Mouse (Mus musculus) olfactory bulb, adult 2 months (tissue): Measurements from ENCODE around the gene Gm6309. TPM values are rescaled to one million over a fixed set of nuclear protein-coding genes. Genes with fewer than 3 reads are reported as not detected.
"Not testable (repeated sequence)": the region's sequence is repeated elsewhere in the genome, so short reads cannot be mapped to it uniquely, and the experiment has no call there.

ENCODE experiments used
- H3K27ac ChIP-seq: fragments of 200-500 bp; 2 replicates; pipeline ENCODE4 v1.5.1; 2012; ENCODE audit warnings: low read depth, low read length; ENCODE audit not compliant: insufficient read depth
- H3K4me1 ChIP-seq: fragments of 200-500 bp; 2 replicates; pipeline ENCODE4 v1.6.1; 2012; ENCODE audit warnings: low read length; ENCODE audit not compliant: control insufficient read depth, insufficient read depth
- H3K4me3 ChIP-seq: fragments of 200-500 bp; 2 replicates; pipeline ENCODE4 v1.5.1; 2012; ENCODE audit warnings: mild to moderate bottlenecking, low read depth, low read length, moderate library complexity; ENCODE audit not compliant: insufficient read depth
- CTCF ChIP-seq: fragments of 200-500 bp; IDR thresholded peaks from 2 replicates; pipeline ENCODE4 v1.5.1; 2012; ENCODE audit warnings: low read depth, mild to moderate bottlenecking, low read length, moderate library complexity; ENCODE audit not compliant: insufficient read depth
- POLR2A ChIP-seq: fragments of 200-500 bp; IDR thresholded peaks from 2 replicates; pipeline ENCODE4 v1.6.1; 2012; ENCODE audit warnings: mild to moderate bottlenecking, low read depth, low read length, moderate library complexity; ENCODE audit not compliant: insufficient read depth
- WGBS: fragments of 180-500 bp; shearing (Covaris S2); methylation state at CpG from one replicate; pipeline ENCODE4 v1.1.7; 2018; 5-methylcytosine and 5-hydroxymethylcytosine counted together
- polyA plus RNA-seq: library from polyadenylated mRNA; stranded (reverse); fragments of >200 nt; gene quantifications from 2 replicates; pipeline ENCODE4 v1.2.4, GENCODE M21; 2012; ENCODE audit warnings: low replicate concordance; ENCODE audit not compliant: missing spikeins, insufficient read depth, insufficient read length

The Gm6309 gene
- polyA plus RNA-seq, result not detected in 2 replicates

DNA sequence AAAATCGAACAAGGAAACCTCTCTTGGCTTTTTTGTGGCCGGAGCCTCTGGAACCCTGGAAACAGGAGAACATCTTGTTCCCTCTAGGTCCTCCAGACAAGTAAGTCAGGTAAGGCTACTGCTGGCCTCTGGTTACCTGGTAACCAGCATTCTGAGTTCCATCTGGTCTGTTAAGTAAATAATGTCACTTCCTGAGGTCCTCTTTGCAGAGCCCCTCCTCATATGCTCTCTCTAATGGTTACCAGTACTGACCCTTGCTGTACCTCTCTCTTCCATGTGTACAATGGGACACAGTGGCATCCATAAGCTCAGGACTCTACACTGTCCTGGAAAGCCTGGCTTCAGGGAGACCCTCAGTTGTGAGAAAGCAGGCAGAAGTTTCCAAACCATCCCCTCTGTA lies at the start of gene Gm6309:
TSS of gene Gm6309 (minus strand) at position 101 of the 400 bp plus-strand sequence.
- not testable (repeated sequence) for H3K27ac ChIP-seq, H3K4me1 ChIP-seq, H3K4me3 ChIP-seq
- WGBS, result 66% methylated on average over 2 of the region's 2 CpGs

DNA sequence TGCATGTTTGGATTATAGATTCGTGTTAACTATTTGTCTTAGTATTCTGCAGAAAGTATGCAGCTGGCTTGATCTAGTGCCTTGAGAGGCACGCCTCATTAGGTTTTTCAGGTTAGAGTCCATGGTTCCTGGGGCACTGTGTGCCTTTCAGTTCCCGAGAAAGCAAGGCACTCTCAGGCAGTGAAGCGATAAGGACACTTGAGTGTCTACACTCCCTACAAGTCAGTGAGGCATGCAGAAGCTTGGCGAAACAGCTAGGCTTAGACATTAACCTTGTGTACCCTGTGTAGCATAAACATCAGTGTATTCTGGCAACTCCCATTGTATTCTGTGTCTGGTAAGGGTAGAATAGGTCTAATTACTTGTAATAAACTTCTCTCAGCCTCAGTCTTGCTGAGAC lies 35.0 kb upstream of the Gm6309 start:
- 91% methylated on average over 5 of the region's 5 CpGs for WGBS
- no peak for TF ChIP-seq CTCF
- TF ChIP-seq POLR2A, result no peak
- Histone ChIP-seq H3K27ac (no peak overlapping the region), H3K4me1 (no peaks in the 10 kb centered on the region), H3K4me3 (no peak overlapping the region)

DNA sequence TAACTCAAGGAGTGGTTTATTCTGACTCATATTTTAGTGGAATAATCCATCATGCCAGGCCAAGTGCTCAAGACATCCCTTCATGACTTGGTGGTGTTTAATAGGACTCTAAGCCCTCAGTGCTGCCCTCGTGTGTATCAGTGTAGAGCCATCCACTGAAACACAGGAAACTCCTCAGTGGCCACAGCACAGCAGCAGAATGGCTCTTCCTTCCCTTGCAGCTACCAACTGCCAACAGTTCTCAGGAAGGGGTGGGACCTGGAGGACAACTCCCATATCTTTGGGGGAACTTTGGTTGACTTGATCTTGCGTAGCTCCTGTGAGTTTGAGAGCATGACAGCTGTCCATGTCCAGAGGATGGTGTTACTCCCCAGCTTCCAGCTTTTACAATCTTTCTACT lies 33.4 kb upstream of the Gm6309 start:
- Histone ChIP-seq H3K4me3 (no peak overlapping the region), H3K4me1 (no peaks in the 10 kb centered on the region), H3K27ac (no peak overlapping the region)
- 82% methylated on average over 2 of the region's 2 CpGs for WGBS
- TF ChIP-seq CTCF (no peak), POLR2A (no peak)

DNA sequence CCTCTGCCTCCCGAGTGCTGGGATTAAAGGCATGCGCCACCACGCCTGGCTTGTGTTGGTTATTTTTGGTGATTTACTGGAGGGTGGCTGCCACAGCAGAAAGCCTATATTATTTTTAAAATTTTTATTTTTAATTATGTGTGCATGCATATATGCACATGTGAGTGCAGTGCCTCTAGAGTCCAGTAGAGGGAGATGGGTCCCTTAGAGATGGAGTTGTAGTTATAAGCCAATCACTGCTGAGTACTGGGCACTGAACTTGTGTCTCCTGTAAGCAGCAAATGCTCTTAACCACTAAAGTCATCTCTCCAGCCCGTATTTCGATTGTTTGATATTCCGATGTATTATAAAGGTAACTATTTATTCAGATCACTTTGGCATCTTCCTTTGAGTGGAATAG lies 30.1 kb upstream of the Gm6309 start:
- Histone ChIP-seq H3K4me1 (no peaks in the 10 kb centered on the region), H3K27ac (no peak overlapping the region), H3K4me3 (no peak overlapping the region)
- TF ChIP-seq CTCF, result no peak
- no peak for TF ChIP-seq POLR2A
- 99% methylated on average over 6 of the region's 6 CpGs for WGBS

DNA sequence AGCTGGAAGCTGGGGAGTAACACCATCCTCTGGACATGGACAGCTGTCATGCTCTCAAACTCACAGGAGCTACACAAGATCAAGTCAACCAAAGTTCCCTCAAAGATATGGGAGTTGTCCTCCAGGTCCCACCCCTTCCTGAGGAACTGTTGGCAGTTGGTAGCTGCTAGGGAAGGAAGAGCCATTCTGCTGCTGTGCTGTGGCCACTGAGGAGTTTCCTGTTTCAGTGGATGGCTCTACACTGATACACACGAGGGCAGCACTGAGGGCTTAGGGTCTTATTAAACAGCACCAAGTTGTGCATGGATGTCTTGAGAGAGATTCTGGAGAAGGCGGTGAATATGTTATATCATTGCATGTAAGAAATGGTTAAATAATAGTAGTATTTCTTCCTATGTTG lies 29.0 kb upstream of the Gm6309 start:
- Histone ChIP-seq H3K4me1 (no peaks in the 10 kb centered on the region), H3K4me3 (no peak overlapping the region), H3K27ac (no peak overlapping the region)
- TF ChIP-seq POLR2A, result no peak
- WGBS, result 79% methylated on average over 2 of the region's 2 CpGs

DNA sequence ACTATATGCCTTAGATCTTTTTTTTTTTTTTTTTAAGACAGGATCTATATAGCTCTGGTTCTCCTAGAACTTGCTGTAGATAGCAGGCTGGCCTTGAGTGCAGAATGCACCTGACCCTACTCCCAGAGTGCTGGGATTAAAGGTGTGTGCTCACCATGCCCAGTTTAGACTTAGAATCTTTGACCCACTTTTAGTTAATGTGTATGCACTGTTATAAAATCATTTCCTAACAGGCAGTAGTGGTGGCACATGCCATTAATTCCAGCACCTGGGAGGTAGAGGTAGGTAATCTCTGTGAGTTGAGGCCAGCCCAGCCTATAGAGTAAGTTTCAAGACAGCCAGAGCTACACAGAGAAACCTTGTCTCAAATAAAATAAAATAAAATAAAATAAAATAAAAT lies 28.6 kb upstream of the Gm6309 start:
- Histone ChIP-seq H3K4me3 (no peak overlapping the region), H3K27ac (no peak overlapping the region), H3K4me1 (no peaks in the 10 kb centered on the region)
- TF ChIP-seq CTCF (no peak), POLR2A (no peak)

DNA sequence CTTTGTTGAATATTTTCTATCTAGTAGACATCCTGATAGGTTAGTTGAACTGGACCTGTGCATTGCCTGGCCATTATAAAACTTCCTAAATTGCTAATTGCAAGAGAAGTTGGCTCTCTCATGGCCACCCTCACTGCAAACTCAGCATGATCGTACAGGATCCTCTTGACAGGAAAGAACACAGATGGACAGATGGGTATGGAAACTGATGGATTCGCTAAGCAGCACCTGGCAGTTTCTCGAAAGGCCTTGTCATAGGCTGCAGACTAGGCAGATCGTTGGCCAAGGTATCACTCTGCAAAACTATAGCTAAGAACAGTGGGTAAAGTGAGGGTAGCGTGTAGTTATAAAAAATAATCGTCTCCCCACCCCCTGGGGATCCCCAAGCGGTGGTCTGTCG lies 22.8 kb upstream of the Gm6309 start:
- TF ChIP-seq POLR2A, result no peak
- TF ChIP-seq CTCF, result no peak
- Histone ChIP-seq H3K4me1 (no peaks in the 10 kb centered on the region), H3K4me3 (no peak overlapping the region), H3K27ac (no peak overlapping the region)
- WGBS, result 84% methylated on average over 8 of the region's 8 CpGs

DNA sequence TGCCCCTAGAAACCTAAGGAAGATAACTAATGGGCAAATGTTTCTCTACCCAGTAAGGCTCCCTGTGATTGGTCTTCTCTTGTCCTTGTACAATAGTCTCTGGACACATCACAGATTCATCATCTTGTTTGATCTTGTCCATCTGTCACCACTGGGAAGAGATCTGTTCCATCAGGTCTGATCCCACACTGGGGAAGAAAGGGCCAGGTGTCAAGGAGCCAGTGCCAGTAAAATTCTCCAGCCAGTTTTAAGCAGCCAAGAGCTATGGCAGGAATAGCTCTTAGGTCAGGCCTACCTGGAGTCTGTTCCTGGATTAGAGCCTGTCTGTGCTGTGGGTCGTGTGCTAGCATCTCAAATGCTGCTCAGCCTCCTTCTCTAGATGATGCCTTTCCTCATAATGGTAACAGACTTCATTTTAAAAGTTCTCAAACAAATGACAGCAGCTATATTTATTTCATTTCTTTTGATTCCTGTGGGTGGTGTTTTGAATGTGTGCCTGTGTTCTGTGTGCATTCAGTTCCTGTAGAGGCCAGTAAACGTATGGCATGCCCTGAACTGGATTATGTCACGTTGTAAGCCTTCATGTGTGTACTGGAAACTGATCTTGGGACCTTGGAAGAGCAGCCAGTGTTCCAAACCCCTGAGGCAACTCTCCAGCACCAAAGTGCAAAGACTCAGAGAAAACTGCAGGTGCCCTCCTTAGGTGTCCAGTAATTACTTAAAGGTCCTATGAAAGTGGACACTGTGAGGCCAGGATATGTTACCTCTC lies 20.2 kb upstream of the Gm6309 start:
- Histone ChIP-seq H3K4me1 (no peaks in the 10 kb centered on the region), H3K27ac (no peak overlapping the region), H3K4me3 (no peak overlapping the region)
- TF ChIP-seq POLR2A (no peak), CTCF (no peak)
- 70% methylated on average over 3 of the region's 3 CpGs for WGBS

DNA sequence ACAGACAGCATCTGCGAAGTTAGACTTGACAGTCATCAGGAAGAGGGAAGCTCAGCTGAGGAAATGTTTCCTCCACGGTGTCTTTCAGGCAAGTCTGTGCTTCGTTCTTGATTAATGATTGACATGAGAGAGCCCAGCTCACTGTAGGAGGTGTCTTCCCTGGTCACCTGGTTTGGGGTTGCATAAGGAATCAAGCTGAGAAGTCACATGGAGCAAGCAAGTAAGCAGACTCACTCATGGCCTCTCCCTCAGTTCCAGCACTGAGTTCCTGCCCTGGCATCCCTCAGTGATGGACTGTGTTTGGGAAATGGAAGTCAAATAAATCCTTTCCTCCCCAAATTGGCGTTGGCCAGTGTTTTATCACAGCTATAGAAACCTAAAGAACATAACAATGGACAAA lies 19.6 kb upstream of the Gm6309 start:
- TF ChIP-seq CTCF (no peak), POLR2A (no peak)
- H3K4me1 ChIP-seq, result no peaks in the 10 kb centered on the region
- no peak overlapping the region for H3K27ac ChIP-seq
- WGBS, result 78% methylated on average over 4 of the region's 4 CpGs
- no peak overlapping the region for H3K4me3 ChIP-seq

DNA sequence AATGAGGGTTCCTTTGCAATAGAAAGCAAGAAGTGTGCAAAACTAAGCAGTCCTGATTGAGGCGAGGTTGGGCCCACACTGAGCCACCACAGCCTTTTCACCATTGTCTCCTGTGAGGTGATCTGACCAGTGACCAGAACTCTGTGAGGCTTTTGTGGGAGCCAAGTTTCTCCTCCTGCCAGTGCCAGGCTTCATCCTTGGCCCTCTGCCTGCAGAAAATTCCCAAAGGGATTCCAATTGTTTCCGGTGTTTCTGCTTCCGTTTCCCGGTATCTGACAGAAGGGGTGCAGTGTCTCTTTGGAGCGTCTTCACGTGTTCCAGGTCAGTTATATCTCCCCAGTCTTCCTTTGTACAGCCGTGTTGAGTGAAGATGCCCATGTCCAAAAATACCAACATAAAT lies 18.2 kb upstream of the Gm6309 start:
- Histone ChIP-seq H3K27ac (no peak overlapping the region), H3K4me3 (no peak overlapping the region), H3K4me1 (no peaks in the 10 kb centered on the region)
- no peak for TF ChIP-seq POLR2A
- no peak for TF ChIP-seq CTCF
- 83% methylated on average over 7 of the region's 7 CpGs for WGBS
